Mouse (Mus musculus) embryonic fibroblast, embryonic 13.5 days (primary cell): ENCODE measurements around the gene Rnps1. TPM values are rescaled to one million over a fixed set of nuclear protein-coding genes. Genes with fewer than 3 reads are reported as not detected.
"Not testable (repeated sequence)": the region's sequence is repeated elsewhere in the genome, so short reads cannot be mapped to it uniquely, and the experiment has no call there.

Experiments
- H3K27ac ChIP-seq: 2 replicates; pipeline ENCODE4 v1.5.1; 2012; ENCODE audit warnings: low read length, control low read depth, inconsistent platforms; ENCODE audit not compliant: insufficient read depth
- H3K4me1 ChIP-seq: 2 replicates; pipeline ENCODE4 v1.6.1; 2011; ENCODE audit warnings: low read length; ENCODE audit not compliant: control insufficient read depth, insufficient read depth
- H3K4me3 ChIP-seq: 2 replicates; pipeline ENCODE4 v1.5.1; 2011; ENCODE audit warnings: mild to moderate bottlenecking, control low read depth, low read length; ENCODE audit not compliant: insufficient read depth
- CTCF ChIP-seq: IDR thresholded peaks from 2 replicates; pipeline ENCODE4 v1.5.1; 2011; ENCODE audit warnings: mild to moderate bottlenecking, control low read depth, low read length, moderate library complexity, borderline replicate concordance; ENCODE audit not compliant: insufficient read depth
- POLR2A ChIP-seq: IDR thresholded peaks from 2 replicates; pipeline ENCODE4 v1.6.1; 2011; ENCODE audit warnings: low read depth, mild to moderate bottlenecking, control low read depth, low read length, moderate library complexity
- polyA plus RNA-seq: library from polyadenylated mRNA; stranded (reverse); fragments of >200 nt; gene quantifications from 2 replicates; pipeline ENCODE4 v1.2.4, GENCODE M21; 2011; ENCODE audit warnings: low read depth; ENCODE audit not compliant: missing spikeins, insufficient read length

The Rnps1 gene
- polyA plus RNA-seq, 1 experiment = 134 TPM

GRCm38 (mm10) chr17:24402371-24402770 is 12.0 kb upstream of the Rnps1 start:
- H3K4me1 ChIP-seq = no peaks in the 10 kb centered on the region
- no peak overlapping the region for H3K4me3 ChIP-seq
- no peak for TF ChIP-seq POLR2A
- no peak for TF ChIP-seq CTCF
- no peak overlapping the region for H3K27ac ChIP-seq

- no peak for TF ChIP-seq POLR2A
- TF ChIP-seq CTCF = no peak
- Histone ChIP-seq H3K27ac (no peak overlapping the region), H3K4me1 (no peaks in the 10 kb centered on the region), H3K4me3 (no peak overlapping the region)
These were observed 7.1 kb upstream of the Rnps1 start for GRCm38 (mm10) chr17:24407116-24407803.

GRCm38 (mm10) chr17:24413557-24414211 is 681 bp upstream of the Rnps1 start:
- peak overlapping the region; percentile 62 for H3K27ac ChIP-seq
- peak overlapping the region; percentile 76 for H3K4me3 ChIP-seq
- TF ChIP-seq CTCF = no peak
- no peak for TF ChIP-seq POLR2A
- peaks cover 10% of the 10 kb centered on the region; the same call in 1 of the 2 replicates for H3K4me1 ChIP-seq

- TF ChIP-seq POLR2A = no peak
- TF ChIP-seq CTCF = no peak
- Histone ChIP-seq H3K4me3 (peak overlapping the region; percentile 98), H3K4me1 (peaks cover 10% of the 10 kb centered on the region; the same call in 1 of the 2 replicates), H3K27ac (peak overlapping the region; percentile 89)
These were observed 646 bp downstream of the Rnps1 start for GRCm38 (mm10) chr17:24415011-24415410.

DNA sequence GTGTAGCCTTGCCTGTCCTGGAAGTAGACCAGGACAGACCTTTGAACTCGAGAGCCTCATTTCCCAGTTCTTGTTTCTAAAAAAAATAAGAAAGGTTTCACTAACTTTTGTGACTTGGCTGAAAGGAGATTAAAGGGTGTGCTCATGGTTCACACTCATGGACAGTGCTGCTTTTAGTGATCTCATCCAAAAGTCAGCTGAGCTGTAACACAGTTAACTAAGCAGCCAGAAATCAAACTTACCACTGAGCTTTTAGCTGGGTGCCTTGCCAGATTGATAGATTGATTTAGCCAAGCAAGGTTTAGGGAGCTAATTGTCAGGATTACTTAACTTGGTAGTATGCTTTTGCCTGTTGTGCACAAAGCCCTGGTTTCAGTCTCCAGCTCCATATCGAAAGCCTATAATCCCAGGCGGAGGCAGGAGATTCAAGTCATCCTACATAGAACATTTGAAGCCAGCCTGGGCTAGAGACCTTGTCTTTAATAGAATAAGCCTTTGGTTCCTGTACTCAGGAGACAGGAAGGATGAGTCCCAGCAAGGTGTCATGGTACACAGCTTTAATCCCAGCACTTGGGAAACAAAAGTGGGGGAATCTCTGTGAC is 1.8 kb downstream of the Rnps1 start:
- H3K27ac ChIP-seq = no peak overlapping the region
- peak overlapping the region; percentile 98 for H3K4me3 ChIP-seq
- TF ChIP-seq POLR2A (no peak), CTCF (no peak)
- H3K4me1 ChIP-seq = peaks cover 10% of the 10 kb centered on the region; the same call in 1 of the 2 replicates

GRCm38 (mm10) chr17:24423114-24423513 is 8.7 kb downstream of the Rnps1 start:
- Histone ChIP-seq H3K27ac (no peak overlapping the region), H3K4me3 (no peak overlapping the region), H3K4me1 (no peaks in the 10 kb centered on the region)
- TF ChIP-seq CTCF = no peak
- no peak for TF ChIP-seq POLR2A

- TF ChIP-seq POLR2A (no peak), CTCF (no peak)
- Histone ChIP-seq H3K27ac (no peak overlapping the region), H3K4me3 (no peak overlapping the region), H3K4me1 (no peaks in the 10 kb centered on the region)
These were observed 10.1 kb downstream of the Rnps1 start for GRCm38 (mm10) chr17:24424489-24424888.

GRCm38 (mm10) chr17:24425326-24425725 is 11.0 kb downstream of the Rnps1 start:
- H3K4me3 ChIP-seq, H3K27ac ChIP-seq, H3K4me1 ChIP-seq: not testable (repeated sequence)

GRCm38 (mm10) chr17:24425905-24426304 is 11.5 kb downstream of the Rnps1 start:
- H3K27ac ChIP-seq = no peak overlapping the region
- H3K4me1 ChIP-seq = no peaks in the 10 kb centered on the region
- TF ChIP-seq CTCF (no peak), POLR2A (no peak)
- H3K4me3 ChIP-seq = no peak overlapping the region
